ENCODE assay signal across 17 mouse cellular contexts in the genomic region with DNA sequence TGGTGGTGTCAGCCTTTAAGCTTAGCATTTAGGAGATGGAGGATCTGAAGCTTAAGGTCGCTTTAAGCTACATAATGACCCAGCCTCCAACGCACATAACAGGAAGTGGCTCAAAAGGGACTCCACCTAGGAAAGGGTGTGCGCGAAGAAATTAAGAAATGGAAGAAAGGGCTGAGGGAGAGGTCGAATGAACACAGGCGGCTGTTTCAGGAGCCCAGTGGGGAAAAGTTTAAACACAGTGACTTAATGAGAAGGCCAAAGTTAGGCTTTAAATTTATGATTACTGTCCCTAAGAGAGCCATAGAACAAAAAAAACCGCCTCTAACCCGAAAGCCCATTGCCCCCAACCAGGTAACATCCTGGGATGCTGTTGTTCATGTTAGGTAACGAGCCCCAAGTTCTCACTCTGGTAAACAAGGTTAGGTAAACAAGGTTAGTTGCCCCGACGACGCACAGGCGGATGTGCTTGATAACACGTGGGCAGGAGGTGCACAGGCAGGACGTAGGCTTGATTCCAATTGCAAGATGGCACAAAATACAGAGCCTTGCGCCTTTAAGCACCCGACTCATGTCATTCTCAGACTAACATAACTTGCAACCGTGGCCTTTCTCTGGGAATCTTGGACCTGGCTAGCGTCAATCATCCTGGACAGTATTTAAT.
DNase-seq lines count a peak whose midpoint lies in the region; ATAC-seq and TF ChIP-seq lines count a peak whose summit lies in the region.
"Had no signal": no experiment of that assay in that cellular context is flagged by ENCODE, and none has a peak within 500 bp of the region (broad histone marks: within the 10 kb centered on the region; RNA-seq: fewer than 3 reads in every experiment).

No protein-coding gene starts in this region.

- dilution Hi-C loops in CH12.LX (cut with MboI; ENCODE audit: extremely low pct_ligation_motif_present, extremely low pct_unique_long_range_greater_than_20kb, low sequenced_read_pairs) = no loop called here

- H3K9me3 ChIP-seq in CH12.LX (replicated peaks; ENCODE audit: low read length) = no peaks in the 10 kb centered on the region
- no peaks in the 10 kb centered on the region for H3K9me3 ChIP-seq in intestine, embryonic 15.5 days
- H3K9me3 ChIP-seq: forebrain, embryonic 13.5 days; midbrain, embryonic 10.5 days had no signal

- H3K79me2 ChIP-seq in CH12.LX (replicated peaks; ENCODE audit: control insufficient read depth, extremely low read depth, insufficient read depth, poor library complexity, severe bottlenecking) = no peaks in the 10 kb centered on the region

- no peak for TF ChIP-seq CTCF in CH12.LX (conservative IDR thresholded peaks at IDR 0.05 in 1 of 2, IDR thresholded peaks at IDR 0.05 in 1 of 2; ENCODE audit: low read depth in 2 of 2, low read length in 2 of 2)

- peak overlapping the region in 2 of 3 experiments; percentile 10 to 52 for H3K4me3 ChIP-seq in CH12.LX (replicated peaks in 1 of 3; ENCODE audit: low read depth in 2 of 3, low read length in 2 of 3, poor library complexity in 1 of 3)
- H3K4me3 ChIP-seq in intestine, embryonic 15.5 days (replicated peaks) = no peak overlapping the region
- H3K4me3 ChIP-seq: forebrain, embryonic 13.5 days; left cerebral cortex, adult 2 months; limb, embryonic 13.5 days; midbrain, embryonic 10.5 days had no signal

- TF ChIP-seq POLR2A in CH12.LX (IDR thresholded peaks at IDR 0.05; ENCODE audit: low read depth, low read length) = no peak

- no peak for TF ChIP-seq RAD21 in CH12.LX (IDR thresholded peaks at IDR 0.05; ENCODE audit: low read depth, low read length)

- peak overlapping the region; percentile 48 for H3K4me2 ChIP-seq in CH12.LX (ENCODE audit: insufficient read depth, low read depth, poor library complexity, severe bottlenecking)
- H3K4me2 ChIP-seq in intestine, embryonic 15.5 days (replicated peaks) = no peak overlapping the region
- H3K4me2 ChIP-seq: forebrain, embryonic 13.5 days; hindbrain, embryonic 14.5 days; limb, embryonic 13.5 days had no signal

- in situ Hi-C loops in CH12.LX (cut with MboI; ENCODE audit: low pct_ligation_motif_present, low pct_unique_long_range_greater_than_20kb, low sequenced_read_pairs) = loop anchor here (10.0 to 25.0 kb wide), 2 partner anchors 215 to 367 kb away; a partner anchor contains a TSS

- DNase-seq in lung, postnatal 36 days = peak; percentile 35
- DNase-seq in lung, postnatal 25 days (ENCODE audit: low spot score) = no peak
- peak; percentile 89 for DNase-seq in CH12.LX (ENCODE audit: extremely low read depth)
- DNase-seq in thymus, postnatal 10 days (ENCODE audit: low spot score in 2 of 2) = peak; percentile 4 to 22
- DNase-seq in cerebellum, adult 11 months = no peak
- no peak for DNase-seq in lung, postnatal 14 days
- DNase-seq: adrenal gland, adult 8-10 months; gastrocnemius, postnatal 36 days; lung, adult 2 months had no signal

- H3K27ac ChIP-seq in CH12.LX (ENCODE audit: insufficient read depth, low read depth) = peak overlapping the region; percentile 56
- no peak overlapping the region for H3K27ac ChIP-seq in intestine, embryonic 15.5 days
- H3K27ac ChIP-seq: forebrain, embryonic 13.5 days; hindbrain, embryonic 14.5 days; left cerebral cortex, adult 2 months; limb, embryonic 13.5 days; midbrain, embryonic 10.5 days had no signal

- H3K4me1 ChIP-seq in CH12.LX (ENCODE audit: control insufficient read depth in 1 of 2, insufficient read depth in 2 of 2) = peaks cover 11 to 64% of the 10 kb centered on the region in 2 experiments
- 0 out of 2 replicates have a peak, but pooled peaks cover 5% of the 10 kb centered on the region for H3K4me1 ChIP-seq in intestine, embryonic 15.5 days (replicated peaks)
- H3K4me1 ChIP-seq: forebrain, embryonic 13.5 days; midbrain, embryonic 10.5 days had no signal

- whole genome bisulfite sequencing in intestine, embryonic 15.5 days = 74% methylated on average over 19 of the region's 19 CpGs

- peak overlapping the region; percentile 28; the same call in 1 of the 2 replicates for H3K9ac ChIP-seq in CH12.LX (ENCODE audit: insufficient read depth, low read depth)
- no peak overlapping the region for H3K9ac ChIP-seq in intestine, embryonic 15.5 days
- H3K9ac ChIP-seq: forebrain, embryonic 13.5 days; hindbrain, embryonic 14.5 days; limb, embryonic 13.5 days had no signal

- H3K36me3 ChIP-seq in CH12.LX (replicated peaks in 1 of 2; ENCODE audit: control insufficient read depth in 1 of 2, insufficient read depth in 1 of 2, low read length in 1 of 2) = no peaks in the 10 kb centered on the region
- H3K36me3 ChIP-seq in intestine, embryonic 15.5 days = no peaks in the 10 kb centered on the region
- H3K36me3 ChIP-seq: limb, embryonic 13.5 days; midbrain, embryonic 10.5 days had no signal

- no peaks in the 10 kb centered on the region for H3K27me3 ChIP-seq in CH12.LX (replicated peaks)
- no peaks in the 10 kb centered on the region for H3K27me3 ChIP-seq in intestine, embryonic 15.5 days (replicated peaks)
- H3K27me3 ChIP-seq: forebrain, embryonic 13.5 days; limb, embryonic 13.5 days had no signal

- peak; percentile 41; the same call in 1 of the 2 replicates for TF ChIP-seq EP300 in CH12.LX (IDR thresholded peaks at IDR 0.05; ENCODE audit: low read length)

- peak; percentile 34; the same call in 1 of the 2 replicates for ATAC-seq in megakaryocyte progenitor cell, adult 5-6 weeks (replicated peaks; ENCODE audit: poor library complexity)
- no peak for ATAC-seq in intestine, embryonic 15.5 days
- ATAC-seq: forebrain, embryonic 13.5 days; Patski had no signal

TF ChIP-seq in CH12.LX, 34 proteins besides CTCF, POLR2A, EP300 and RAD21:
- peak; percentile 67; the same call in 1 of the 2 replicates for TF ChIP-seq NELFE (IDR thresholded peaks at IDR 0.05; ENCODE audit: low read depth, low read length)
- peak; percentile 55; the same call in 1 of the 2 replicates for TF ChIP-seq TBP (conservative IDR thresholded peaks at IDR 0.05; ENCODE audit: low read depth, low read length)
- no peak; the same call in 1 of the 2 replicates for TF ChIP-seq JUND (conservative IDR thresholded peaks at IDR 0.05; ENCODE audit: low read depth, low read length)
- TF ChIP-seq IRF4 (IDR thresholded peaks at IDR 0.05; ENCODE audit: low read depth, low read length) = no peak; the same call in 1 of the 2 replicates
- TF ChIP-seq RCOR1 (conservative IDR thresholded peaks at IDR 0.05; ENCODE audit: low read depth, low read length) = no peak
- TF ChIP-seq TCF12 (IDR thresholded peaks at IDR 0.05; ENCODE audit: low read depth, low read length) = peak; percentile 32; the same call in 1 of the 2 replicates
- peak; percentile 72 for TF ChIP-seq MYC (IDR thresholded peaks at IDR 0.05; ENCODE audit: low read depth, low read length)
- TF ChIP-seq CHD2 (IDR thresholded peaks at IDR 0.05; ENCODE audit: low read length) = no peak
- no peak; the same call in 1 of the 2 replicates for TF ChIP-seq USF2 (conservative IDR thresholded peaks at IDR 0.05; ENCODE audit: low read depth, low read length)
- no peak for TF ChIP-seq HCFC1 (IDR thresholded peaks at IDR 0.05; ENCODE audit: low read depth, low read length)
- peak; percentile 80 for TF ChIP-seq ELF1 (IDR thresholded peaks at IDR 0.05; ENCODE audit: low read depth, low read length)
- no peak; the same call in 1 of the 2 replicates for TF ChIP-seq ETS1 (conservative IDR thresholded peaks at IDR 0.05; ENCODE audit: low read depth, low read length)
- TF ChIP-seq ZMIZ1 (IDR thresholded peaks at IDR 0.05; ENCODE audit: low read depth, low read length) = 0 out of 2 replicates have a peak, but pooled peaks have one; percentile 55
- no peak for TF ChIP-seq ZC3H11A (IDR thresholded peaks at IDR 0.05; ENCODE audit: low read depth, low read length)

Comparison
In these comparisons a context has a peak if more than half of its experiments do, and no peak if none do; other contexts are left out.
1. DNase-seq: peak in lung, postnatal 36 days (single experiment), CH12.LX (single experiment) and thymus, postnatal 10 days (2 of 2); none in lung, postnatal 25 days (single experiment), cerebellum, adult 11 months (single experiment) and lung, postnatal 14 days (single experiment).